Mouse (Mus musculus) layer of hippocampus, postnatal 36 days (tissue): ENCODE results near the gene Rps15a. TPM values are rescaled to one million over a fixed set of nuclear protein-coding genes. Genes with fewer than 3 reads are reported as not detected.

Source experiments
- DNase-seq, 2 experiments: peaks; one replicate each; pipeline ENCODE4 v3.0.0; 2022
- total RNA-seq, 2 experiments: library from RNA; stranded (reverse); gene quantifications; 2 replicates each; pipeline ENCODE4 v1.2.3; 2021

Rps15a gene
- total RNA-seq, 2 experiments from 2014 or later = 370 to 388 TPM

- no peak for DNase-seq
Observed at GRCm38 (mm10) chr7:118113541-118114297, 2.3 kb downstream of the Rps15a start.

- no peak for DNase-seq
Observed at GRCm38 (mm10) chr7:118111128-118111527, 4.9 kb downstream of the Rps15a start.

- DNase-seq = no peak
Observed at GRCm38 (mm10) chr7:118107671-118108070, 8.3 kb downstream of the Rps15a start.

GRCm38 (mm10) chr7:118104458-118105052, 11.4 kb downstream of the Rps15a start:
- no peak for DNase-seq

- no peak for DNase-seq
Observed at GRCm38 (mm10) chr7:118103462-118104379, 12.3 kb downstream of the Rps15a start.

- DNase-seq = no peak
Observed at GRCm38 (mm10) chr7:118102678-118103461, 13.1 kb downstream of the Rps15a start.

GRCm38 (mm10) chr7:118102231-118102630, 13.8 kb downstream of the Rps15a start:
- DNase-seq = no peak

- no peak for DNase-seq
Observed at GRCm38 (mm10) chr7:118097615-118098014, 18.4 kb downstream of the Rps15a start.

- no peak for DNase-seq
Observed at GRCm38 (mm10) chr7:118079987-118080386, 36.0 kb downstream of the Rps15a start.

GRCm38 (mm10) chr7:118079097-118079496, 36.9 kb downstream of the Rps15a start:
- no peak for DNase-seq

GRCm38 (mm10) chr7:118067261-118067660, 48.7 kb downstream of the Rps15a start:
- DNase-seq = no peak

GRCm38 (mm10) chr7:118056300-118056699, 59.7 kb downstream of the Rps15a start:
- DNase-seq = no peak

Other genes starting within 250 kb of the Rps15a start
- gene Arl6ip1, start 13.5 kb upstream of the Rps15a start, total RNA-seq = 100 to 1,000 TPM; 298 to 300 TPM
- gene Smg1, start 127.5 kb upstream of the Rps15a start, total RNA-seq = 10 to 100 TPM; 84.4 to 91.5 TPM